Mouse (Mus musculus): Measurements from ENCODE around the gene Prkag2. TPM values are rescaled to one million over a fixed set of nuclear protein-coding genes. Genes with fewer than 3 reads are reported as not detected.

Gene Prkag2
- polyA plus RNA-seq, 1 experiment = 103 TPM

DNA sequence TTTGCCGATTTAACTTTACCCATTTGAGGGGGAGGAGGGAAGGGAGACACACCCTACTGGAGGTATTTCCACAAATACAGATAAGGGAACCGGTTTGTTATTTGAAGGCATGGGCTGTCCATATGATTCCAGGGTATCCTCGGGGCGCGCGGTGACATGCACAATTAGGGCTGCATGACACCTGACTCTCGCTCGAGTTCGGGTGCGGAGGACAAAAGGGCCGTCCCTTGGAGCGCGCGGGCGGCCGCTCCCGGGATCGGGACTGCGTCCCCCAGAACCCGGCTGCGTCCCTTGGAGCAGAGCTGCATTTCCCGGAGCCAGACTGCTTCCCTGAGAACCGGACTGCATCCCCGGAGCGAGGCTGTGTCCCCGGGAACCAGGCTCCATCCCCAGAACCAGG is 192.7 kb downstream of the Prkag2 start:
- Histone ChIP-seq H3K27ac (ENCODE audit: insufficient read depth, low read length) (peak overlapping the region; percentile 96), H3K4me1 (ENCODE audit: control insufficient read depth, insufficient read depth, low read length) (peaks cover 4% of the 10 kb centered on the region), H3K4me3 (ENCODE audit: insufficient read depth, low read length) (peak overlapping the region; percentile 75)
- TF ChIP-seq POLR2A (IDR thresholded peaks at IDR 0.05; ENCODE audit: extremely low read depth, insufficient read depth, low read length) = no peak
- TF ChIP-seq CTCF (IDR thresholded peaks at IDR 0.05; ENCODE audit: extremely low read depth, insufficient read depth, low read length) = no peak

DNA sequence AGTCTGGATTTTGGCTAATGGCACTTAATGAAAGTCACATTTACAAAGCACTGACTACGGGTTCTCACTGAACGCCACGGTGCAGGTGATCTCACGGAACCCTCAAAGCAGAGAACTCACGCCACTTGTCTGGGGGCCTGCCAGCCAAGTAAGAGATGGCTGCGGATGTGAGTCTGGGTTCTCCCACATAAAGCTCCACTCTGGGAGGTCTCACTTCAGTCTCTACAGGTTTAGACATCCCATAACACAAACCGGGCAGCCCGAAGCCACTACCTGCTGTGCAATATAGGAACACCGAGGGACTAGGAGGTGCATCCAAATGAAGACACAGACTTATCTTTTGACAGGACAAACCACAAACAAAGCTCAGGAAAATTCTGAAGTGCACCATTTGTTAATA is 193.6 kb downstream of the Prkag2 start:
- Histone ChIP-seq H3K27ac (ENCODE audit: insufficient read depth, low read length) (no peak overlapping the region), H3K4me1 (ENCODE audit: control insufficient read depth, insufficient read depth, low read length) (peaks cover 4% of the 10 kb centered on the region), H3K4me3 (ENCODE audit: insufficient read depth, low read length) (peak overlapping the region; percentile 75)
- TF ChIP-seq CTCF (IDR thresholded peaks at IDR 0.05; ENCODE audit: extremely low read depth, insufficient read depth, low read length) = no peak
- no peak for TF ChIP-seq POLR2A (IDR thresholded peaks at IDR 0.05; ENCODE audit: extremely low read depth, insufficient read depth, low read length)

DNA sequence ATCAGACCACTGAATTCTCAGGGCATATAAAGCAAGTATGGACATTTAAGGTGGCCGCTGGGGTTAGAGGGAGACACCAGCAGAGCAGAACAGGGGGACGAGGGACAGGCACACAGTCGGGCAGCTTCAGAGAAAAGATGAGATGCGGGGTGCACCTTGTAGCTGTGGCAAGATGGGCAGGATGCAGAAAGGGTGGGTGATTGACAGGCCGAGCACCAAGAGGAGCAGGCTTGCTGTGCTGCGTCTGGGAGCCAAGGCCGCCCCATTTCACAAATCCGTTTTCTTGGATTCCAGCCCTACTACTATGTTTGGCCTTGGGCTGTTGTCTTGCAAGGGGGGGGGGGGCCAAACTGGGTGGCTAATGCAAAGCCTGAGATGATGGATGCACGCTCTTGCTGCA is 195.5 kb downstream of the Prkag2 start:
- TF ChIP-seq CTCF (IDR thresholded peaks at IDR 0.05; ENCODE audit: extremely low read depth, insufficient read depth, low read length) (no peak), POLR2A (IDR thresholded peaks at IDR 0.05; ENCODE audit: extremely low read depth, insufficient read depth, low read length) (no peak)
- no peak overlapping the region for H3K4me3 ChIP-seq (ENCODE audit: insufficient read depth, low read length)
- H3K27ac ChIP-seq (ENCODE audit: insufficient read depth, low read length) = no peak overlapping the region
- H3K4me1 ChIP-seq (ENCODE audit: control insufficient read depth, insufficient read depth, low read length) = peaks cover 4% of the 10 kb centered on the region

DNA sequence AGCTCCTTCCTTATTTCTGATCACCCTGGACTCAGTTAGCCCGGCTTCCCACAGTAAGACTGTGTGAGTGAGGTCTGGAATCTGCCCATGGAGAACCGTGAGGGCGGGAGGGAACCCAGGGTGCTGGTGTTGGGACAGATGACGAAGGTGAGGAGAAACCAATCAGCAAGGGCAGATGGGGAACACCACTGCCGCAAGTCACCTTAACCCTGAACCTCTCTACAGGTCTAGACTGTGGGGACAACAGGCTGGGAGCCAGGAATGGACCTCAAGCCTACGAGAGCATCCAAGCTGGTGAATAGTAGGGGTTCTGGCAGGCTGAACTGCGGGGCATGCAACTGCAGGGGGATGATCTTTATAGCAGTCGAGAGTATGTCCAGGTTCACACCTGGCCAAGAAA is 196.0 kb downstream of the Prkag2 start:
- H3K4me3 ChIP-seq (ENCODE audit: insufficient read depth, low read length) = no peak overlapping the region
- no peak for TF ChIP-seq POLR2A (IDR thresholded peaks at IDR 0.05; ENCODE audit: extremely low read depth, insufficient read depth, low read length)
- no peak for TF ChIP-seq CTCF (IDR thresholded peaks at IDR 0.05; ENCODE audit: extremely low read depth, insufficient read depth, low read length)
- no peak overlapping the region for H3K27ac ChIP-seq (ENCODE audit: insufficient read depth, low read length)
- H3K4me1 ChIP-seq (ENCODE audit: control insufficient read depth, insufficient read depth, low read length) = peaks cover 4% of the 10 kb centered on the region

DNA sequence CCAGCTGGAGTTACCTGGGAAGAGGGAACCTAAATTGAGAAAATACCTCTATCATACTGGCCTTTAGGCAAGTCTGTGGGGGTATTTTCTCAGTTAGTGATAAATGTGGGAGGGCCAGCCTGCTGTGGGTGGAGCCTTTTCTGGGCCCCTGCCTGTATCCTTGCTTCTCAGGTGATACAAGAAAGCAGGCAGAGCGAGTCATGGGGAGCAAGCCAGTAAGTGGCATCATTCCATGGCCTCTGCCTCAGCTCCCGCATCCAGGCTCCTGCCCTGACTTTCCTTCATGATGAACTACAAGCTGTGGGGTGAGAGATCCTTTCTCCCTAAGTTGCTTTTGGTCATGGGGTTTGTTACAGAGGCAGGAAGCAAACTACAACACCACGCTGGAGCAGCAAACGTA is 196.4 kb downstream of the Prkag2 start:
- no peak overlapping the region for H3K27ac ChIP-seq (ENCODE audit: insufficient read depth, low read length)
- TF ChIP-seq POLR2A (IDR thresholded peaks at IDR 0.05; ENCODE audit: extremely low read depth, insufficient read depth, low read length) = no peak
- TF ChIP-seq CTCF (IDR thresholded peaks at IDR 0.05; ENCODE audit: extremely low read depth, insufficient read depth, low read length) = no peak
- H3K4me3 ChIP-seq (ENCODE audit: insufficient read depth, low read length) = no peak overlapping the region
- peaks cover 4% of the 10 kb centered on the region for H3K4me1 ChIP-seq (ENCODE audit: control insufficient read depth, insufficient read depth, low read length)

DNA sequence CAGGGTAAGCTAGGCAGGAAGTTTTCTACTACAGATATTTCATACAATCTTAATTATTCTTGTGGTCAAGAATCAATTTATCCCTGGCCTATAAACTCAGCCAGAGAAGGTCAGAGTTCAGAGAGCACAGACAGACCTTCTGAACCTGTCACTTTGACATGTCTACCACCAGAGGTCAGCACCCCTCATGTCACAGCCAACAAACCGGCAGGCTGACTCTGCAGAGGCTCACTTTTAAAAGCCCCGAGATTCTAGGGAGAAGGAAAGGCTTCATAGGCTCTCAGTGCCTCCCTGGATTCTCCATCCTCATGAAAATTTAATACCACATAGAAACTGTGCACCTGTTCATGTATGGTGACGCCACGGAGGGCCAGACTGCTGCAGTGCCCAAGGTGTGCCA is 197.6 kb downstream of the Prkag2 start:
- H3K4me3 ChIP-seq (ENCODE audit: insufficient read depth, low read length) = no peak overlapping the region
- peaks cover 4% of the 10 kb centered on the region for H3K4me1 ChIP-seq (ENCODE audit: control insufficient read depth, insufficient read depth, low read length)
- TF ChIP-seq POLR2A (IDR thresholded peaks at IDR 0.05; ENCODE audit: extremely low read depth, insufficient read depth, low read length) (no peak), CTCF (IDR thresholded peaks at IDR 0.05; ENCODE audit: extremely low read depth, insufficient read depth, low read length) (peak; percentile 30; the same call in 1 of the 2 replicates)
- no peak overlapping the region for H3K27ac ChIP-seq (ENCODE audit: insufficient read depth, low read length)

DNA sequence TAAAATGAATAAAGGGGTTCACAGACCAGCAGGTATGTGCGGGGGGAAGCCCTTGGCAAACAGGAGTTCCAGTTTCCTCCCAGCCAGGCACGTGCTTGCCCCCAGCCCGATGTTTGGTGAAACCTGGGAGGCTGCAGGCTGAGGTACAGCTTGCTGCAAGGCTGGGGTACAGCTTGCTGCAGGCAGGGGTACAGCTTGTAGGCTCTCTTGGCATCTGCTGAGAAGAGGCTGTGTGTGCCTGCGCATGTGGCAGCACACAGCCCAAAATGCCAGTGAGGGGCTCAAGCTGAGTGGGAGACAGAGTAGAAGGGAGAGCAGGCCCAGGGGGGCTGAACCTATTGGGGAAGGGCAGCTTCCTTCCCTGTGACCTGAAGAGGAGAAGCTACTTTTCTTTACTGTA is 204.8 kb downstream of the Prkag2 start:
- TF ChIP-seq POLR2A (IDR thresholded peaks at IDR 0.05; ENCODE audit: extremely low read depth, insufficient read depth, low read length) = no peak
- no peak for TF ChIP-seq CTCF (IDR thresholded peaks at IDR 0.05; ENCODE audit: extremely low read depth, insufficient read depth, low read length)
- no peak overlapping the region for H3K27ac ChIP-seq (ENCODE audit: insufficient read depth, low read length)

DNA sequence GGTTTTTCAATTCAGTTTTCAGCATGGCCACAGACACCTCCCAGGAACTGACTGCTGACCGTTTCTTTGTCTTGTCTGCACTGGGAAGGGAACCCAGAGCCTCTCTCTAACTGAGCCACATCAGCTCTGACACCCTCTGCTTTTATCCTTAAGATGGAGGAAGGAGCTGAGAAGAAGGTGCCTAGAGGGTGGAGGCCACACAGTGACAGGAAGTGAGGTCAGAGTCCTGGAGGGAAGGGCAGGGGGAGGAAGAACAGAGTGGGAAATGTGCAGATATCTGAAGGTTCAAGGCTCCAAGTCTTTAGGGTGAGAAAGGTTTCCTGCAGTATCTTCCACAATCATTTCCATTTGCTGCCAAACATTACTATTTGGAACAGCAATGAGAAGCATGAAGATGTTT is 205.6 kb downstream of the Prkag2 start:
- Histone ChIP-seq H3K4me3 (ENCODE audit: insufficient read depth, low read length) (no peak overlapping the region), H3K27ac (ENCODE audit: insufficient read depth, low read length) (no peak overlapping the region)
- TF ChIP-seq CTCF (IDR thresholded peaks at IDR 0.05; ENCODE audit: extremely low read depth, insufficient read depth, low read length) (no peak), POLR2A (IDR thresholded peaks at IDR 0.05; ENCODE audit: extremely low read depth, insufficient read depth, low read length) (no peak)

More for the DNA sequence above, 204.8 kb downstream of the Prkag2 start:
- H3K4me1 ChIP-seq (ENCODE audit: control insufficient read depth, insufficient read depth, low read length) = peaks cover 3% of the 10 kb centered on the region
- H3K4me3 ChIP-seq (ENCODE audit: insufficient read depth, low read length) = no peak overlapping the region

DNA sequence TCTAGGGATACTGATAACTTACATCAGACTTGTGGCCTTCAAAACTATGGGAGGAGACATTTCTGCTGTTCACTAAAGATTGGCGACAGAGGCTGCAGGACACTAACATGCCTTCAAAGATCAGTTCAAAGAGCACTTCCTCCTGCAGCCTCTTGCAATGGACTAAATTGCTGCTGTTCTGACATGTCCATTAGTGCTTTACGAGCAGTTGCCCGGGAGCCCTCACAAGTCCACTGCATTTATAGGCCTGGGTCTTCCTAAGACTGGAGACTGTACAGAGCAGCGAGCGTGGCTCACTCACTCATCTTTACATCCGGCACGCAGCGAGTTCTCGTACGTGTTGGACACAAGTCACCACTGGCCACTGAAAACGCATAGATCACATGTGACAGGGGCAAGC is 208.0 kb downstream of the Prkag2 start:
- TF ChIP-seq POLR2A (IDR thresholded peaks at IDR 0.05; ENCODE audit: extremely low read depth, insufficient read depth, low read length) (no peak), CTCF (IDR thresholded peaks at IDR 0.05; ENCODE audit: extremely low read depth, insufficient read depth, low read length) (no peak)
- Histone ChIP-seq H3K4me3 (ENCODE audit: insufficient read depth, low read length) (no peak overlapping the region), H3K27ac (ENCODE audit: insufficient read depth, low read length) (no peak overlapping the region), H3K4me1 (ENCODE audit: control insufficient read depth, insufficient read depth, low read length) (peaks cover 5% of the 10 kb centered on the region)

More for the DNA sequence above, 205.6 kb downstream of the Prkag2 start:
- peaks cover 5% of the 10 kb centered on the region for H3K4me1 ChIP-seq (ENCODE audit: control insufficient read depth, insufficient read depth, low read length)

DNA sequence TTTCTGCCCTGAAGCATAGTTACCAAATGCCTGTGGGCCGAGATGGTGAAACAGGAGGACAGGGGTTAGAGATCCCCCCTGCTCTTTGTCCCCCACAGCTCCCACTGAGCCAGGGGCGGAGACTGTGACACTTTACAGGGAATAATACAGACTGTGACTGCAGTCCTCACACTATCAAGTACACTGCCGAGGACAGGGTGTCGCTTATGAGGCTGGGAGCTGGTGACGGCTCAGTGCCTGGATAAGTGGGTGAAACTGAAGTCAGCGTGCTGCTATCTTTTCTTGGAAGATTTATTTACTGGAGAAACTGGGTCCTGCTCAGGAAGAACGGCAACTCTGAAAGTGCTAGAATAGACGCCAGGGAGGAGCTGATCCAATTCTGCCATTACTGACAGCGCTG is 210.6 kb downstream of the Prkag2 start:
- no peak for TF ChIP-seq POLR2A (IDR thresholded peaks at IDR 0.05; ENCODE audit: extremely low read depth, insufficient read depth, low read length)
- TF ChIP-seq CTCF (IDR thresholded peaks at IDR 0.05; ENCODE audit: extremely low read depth, insufficient read depth, low read length) = no peak
- Histone ChIP-seq H3K27ac (ENCODE audit: insufficient read depth, low read length) (no peak overlapping the region), H3K4me3 (ENCODE audit: insufficient read depth, low read length) (no peak overlapping the region), H3K4me1 (ENCODE audit: control insufficient read depth, insufficient read depth, low read length) (peaks cover 5% of the 10 kb centered on the region; the same call in 1 of the 2 replicates)

Data from cortical plate, adult 2 months (tissue).